Mouse (Mus musculus) CD4-positive, CD25-positive, alpha-beta regulatory T cell, adult 4 months (primary cell): ENCODE results near the gene Rsph9. TPM values are rescaled to one million over a fixed set of nuclear protein-coding genes. Genes with fewer than 3 reads are reported as not detected.

Experiments used
- ATAC-seq: one replicate; pipeline ENCODE4 v1.8.0; 2017
- polyA plus RNA-seq, 2 experiments: library from polyadenylated mRNA; unstranded; fragments of 100-300 nt; shearing (Covaris generic); gene quantifications; one replicate each; pipeline ENCODE4 v1.2.1; 2017

The Rsph9 gene
- 1 to 10 TPM; 2.1 to 2.7 TPM for polyA plus RNA-seq

- ATAC-seq = peak; percentile 99
Measured at GRCm38 (mm10) chr17:46143578-46144423, at the start of gene Rsph9. Gene Rsph9, minus strand, starts transcription at chr17:46144216.

- ATAC-seq = no peak
Measured at GRCm38 (mm10) chr17:46188829-46189228, 44.8 kb upstream of the Rsph9 start.

- no peak for ATAC-seq
Measured at GRCm38 (mm10) chr17:46182273-46182672, 38.3 kb upstream of the Rsph9 start.

GRCm38 (mm10) chr17:46170538-46170937 lies 26.5 kb upstream of the Rsph9 start:
- peak; percentile 67 for ATAC-seq

- no peak for ATAC-seq
Measured at GRCm38 (mm10) chr17:46168768-46169167, 24.8 kb upstream of the Rsph9 start.

- ATAC-seq = no peak
Measured at GRCm38 (mm10) chr17:46168318-46168717, 24.3 kb upstream of the Rsph9 start.

GRCm38 (mm10) chr17:46167014-46167413 lies 23.0 kb upstream of the Rsph9 start:
- no peak for ATAC-seq

GRCm38 (mm10) chr17:46166270-46166669 lies 22.3 kb upstream of the Rsph9 start:
- ATAC-seq = no peak

- ATAC-seq = no peak
Measured at GRCm38 (mm10) chr17:46165460-46165859, 21.4 kb upstream of the Rsph9 start.

- no peak for ATAC-seq
Measured at GRCm38 (mm10) chr17:46164791-46165190, 20.8 kb upstream of the Rsph9 start.

GRCm38 (mm10) chr17:46164301-46164700 lies 20.3 kb upstream of the Rsph9 start:
- ATAC-seq = no peak

GRCm38 (mm10) chr17:46162951-46163421 lies 19.0 kb upstream of the Rsph9 start:
- ATAC-seq = peak; percentile 57

GRCm38 (mm10) chr17:46162551-46162950 lies 18.5 kb upstream of the Rsph9 start:
- ATAC-seq = no peak

GRCm38 (mm10) chr17:46161710-46162109 lies 17.7 kb upstream of the Rsph9 start:
- no peak for ATAC-seq

GRCm38 (mm10) chr17:46161179-46161578 lies 17.2 kb upstream of the Rsph9 start:
- ATAC-seq = no peak

- ATAC-seq = peak; percentile 88
Measured at GRCm38 (mm10) chr17:46160686-46161085, 16.7 kb upstream of the Rsph9 start, which contains the start of gene Gtpbp2. Gene Gtpbp2, plus strand, starts transcription at chr17:46161032.

- peak; percentile 55 for ATAC-seq
Measured at GRCm38 (mm10) chr17:46160090-46160662, 16.2 kb upstream of the Rsph9 start.

- ATAC-seq = no peak
Measured at GRCm38 (mm10) chr17:46159236-46159635, 15.2 kb upstream of the Rsph9 start.

- no peak for ATAC-seq
Measured at GRCm38 (mm10) chr17:46157131-46157530, 13.1 kb upstream of the Rsph9 start.

- ATAC-seq = no peak
Measured at GRCm38 (mm10) chr17:46156680-46157079, 12.7 kb upstream of the Rsph9 start.

- ATAC-seq = no peak
Measured at GRCm38 (mm10) chr17:46154336-46154735, 10.3 kb upstream of the Rsph9 start.

GRCm38 (mm10) chr17:46152847-46153782 lies 9.1 kb upstream of the Rsph9 start, which contains the start of gene Mad2l1bp:
Gene Mad2l1bp, minus strand, starts transcription at chr17:46153553.
- ATAC-seq = peak; percentile 98

- no peak for ATAC-seq
Measured at GRCm38 (mm10) chr17:46139872-46140271, 4.1 kb downstream of the Rsph9 start.
